Mouse (Mus musculus) forebrain, embryonic 13.5 days (tissue): Measurements from ENCODE around the gene Scfd2. TPM values are rescaled to one million over a fixed set of nuclear protein-coding genes. Genes with fewer than 3 reads are reported as not detected.

Source experiments
- ATAC-seq: fragments of 200-750 bp; cut with Nextera tagmentation; 2 replicates; pipeline ENCODE4 v1.8.0; 2017
- H3K27ac ChIP-seq: fragments of 300-500 bp; sonication (generic); 2 replicates; pipeline ENCODE4 v1.5.1; 2015; ENCODE audit warnings: inconsistent platforms, mild to moderate bottlenecking, moderate library complexity
- H3K27me3 ChIP-seq: fragments of 300-500 bp; sonication (generic); 2 replicates; pipeline ENCODE4 v1.6.1; 2015; ENCODE audit warnings: mild to moderate bottlenecking, inconsistent platforms
- H3K36me3 ChIP-seq: fragments of 300-500 bp; sonication (generic); 2 replicates; pipeline ENCODE4 v1.6.1; 2015; ENCODE audit warnings: mild to moderate bottlenecking, inconsistent platforms; ENCODE audit not compliant: poor library complexity, severe bottlenecking
- H3K4me1 ChIP-seq: fragments of 300-500 bp; sonication (generic); 2 replicates; pipeline ENCODE4 v1.6.1; 2015; ENCODE audit warnings: inconsistent platforms
- H3K4me2 ChIP-seq: fragments of 300-500 bp; sonication (generic); 2 replicates; pipeline ENCODE4 v1.6.1; 2015; ENCODE audit warnings: inconsistent platforms, mild to moderate bottlenecking, moderate library complexity
- H3K4me3 ChIP-seq: fragments of 300-500 bp; sonication (generic); 2 replicates; pipeline ENCODE4 v1.5.1; 2015; ENCODE audit warnings: mild to moderate bottlenecking, inconsistent platforms
- H3K9ac ChIP-seq: fragments of 300-500 bp; sonication (generic); 2 replicates; pipeline ENCODE4 v1.6.1; 2015; ENCODE audit warnings: mild to moderate bottlenecking, inconsistent platforms
- H3K9me3 ChIP-seq: fragments of 300-500 bp; sonication (generic); replicated peaks from 2 replicates; pipeline ENCODE4 v1.6.1; 2016; ENCODE audit warnings: inconsistent platforms
- WGBS: fragments of 180-500 bp; shearing (Covaris S2); methylation state at CpG from one replicate; pipeline ENCODE4 v1.1.7; 2015; 5-methylcytosine and 5-hydroxymethylcytosine counted together
- polyA plus RNA-seq: library from polyadenylated mRNA; unstranded; fragments of >200 nt; fragmentation: Nextera tagmentation; extraction: Ambion mirVana; gene quantifications from 2 replicates; pipeline ENCODE4 v1.2.1, GENCODE M21; 2015

Scfd2 gene
- polyA plus RNA-seq, 1 experiment from 2014 or later, result 17.9 TPM

DNA sequence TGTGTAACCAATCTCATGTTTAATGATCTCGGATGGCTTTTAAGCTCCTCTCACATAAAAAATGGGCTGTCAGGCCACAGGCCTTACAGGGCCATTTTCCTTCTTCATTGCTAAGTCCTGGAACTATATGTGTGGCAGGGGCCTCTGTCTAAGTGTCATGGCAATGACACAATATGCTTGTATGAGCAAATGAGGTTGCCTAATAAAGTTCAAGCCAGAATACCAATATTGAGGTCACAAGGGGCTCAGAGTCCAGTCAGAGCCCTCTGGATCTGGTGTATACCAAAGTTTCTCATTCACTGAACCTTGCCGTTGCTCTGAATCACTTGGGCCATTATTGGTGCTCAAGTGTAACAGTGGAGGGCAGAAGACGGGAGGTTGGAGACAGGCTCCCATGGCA is 288.9 kb downstream of the Scfd2 start:
- peaks cover 23% of the 10 kb centered on the region for H3K4me1 ChIP-seq
- H3K36me3 ChIP-seq, result no peaks in the 10 kb centered on the region
- H3K27me3 ChIP-seq, result no peaks in the 10 kb centered on the region
- no peak overlapping the region for H3K27ac ChIP-seq
- H3K9ac ChIP-seq, result no peak overlapping the region
- H3K9me3 ChIP-seq, result no peaks in the 10 kb centered on the region
- no peak overlapping the region for H3K4me3 ChIP-seq
- 75% methylated on average over 3 of the region's 3 CpGs for WGBS
- ATAC-seq, result no peak
- no peak overlapping the region for H3K4me2 ChIP-seq

DNA sequence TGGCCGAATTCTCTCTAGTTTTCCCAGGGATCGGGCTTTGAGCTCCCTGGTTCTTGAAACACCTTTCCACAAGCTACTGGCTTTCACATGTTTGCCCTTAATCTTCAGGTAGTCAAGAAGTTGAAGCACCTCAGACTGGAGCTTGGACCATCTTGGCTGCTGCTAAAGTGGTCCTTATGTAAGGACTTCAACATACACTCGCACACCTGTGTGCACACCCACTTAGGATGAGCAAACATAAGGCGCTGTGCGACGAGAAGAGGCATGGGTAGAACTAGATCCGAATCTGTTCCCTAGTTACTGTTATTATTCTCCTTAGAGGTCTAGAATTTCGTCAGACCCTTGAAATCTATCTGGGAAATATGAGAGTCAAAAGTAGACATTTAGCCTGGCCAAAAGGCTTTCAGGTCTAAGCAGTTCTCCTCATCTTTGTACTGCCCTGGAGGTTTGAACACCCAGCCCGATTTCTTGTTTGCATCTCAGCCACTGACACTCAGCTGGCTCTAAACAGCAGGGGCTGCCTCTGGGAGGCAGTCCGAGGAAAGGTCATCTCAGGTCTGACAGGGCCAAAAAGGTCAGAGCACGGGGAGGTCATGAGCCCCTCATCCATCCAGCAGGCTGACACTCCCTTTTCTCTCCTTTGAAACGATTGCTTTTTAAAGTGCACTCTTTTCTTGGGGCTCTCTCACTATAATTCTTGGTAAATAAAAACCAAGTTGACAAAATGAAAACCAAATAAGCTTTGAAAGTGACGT is 290.5 kb downstream of the Scfd2 start:
- no peak overlapping the region for H3K9ac ChIP-seq
- H3K9me3 ChIP-seq, result no peaks in the 10 kb centered on the region
- ATAC-seq, result no peak
- H3K4me1 ChIP-seq, result peaks cover 13% of the 10 kb centered on the region
- H3K27ac ChIP-seq, result no peak overlapping the region
- WGBS, result 67% methylated on average over 13 of the region's 13 CpGs
- H3K36me3 ChIP-seq, result no peaks in the 10 kb centered on the region
- H3K4me3 ChIP-seq, result no peak overlapping the region
- no peak overlapping the region for H3K4me2 ChIP-seq
- no peaks in the 10 kb centered on the region for H3K27me3 ChIP-seq

DNA sequence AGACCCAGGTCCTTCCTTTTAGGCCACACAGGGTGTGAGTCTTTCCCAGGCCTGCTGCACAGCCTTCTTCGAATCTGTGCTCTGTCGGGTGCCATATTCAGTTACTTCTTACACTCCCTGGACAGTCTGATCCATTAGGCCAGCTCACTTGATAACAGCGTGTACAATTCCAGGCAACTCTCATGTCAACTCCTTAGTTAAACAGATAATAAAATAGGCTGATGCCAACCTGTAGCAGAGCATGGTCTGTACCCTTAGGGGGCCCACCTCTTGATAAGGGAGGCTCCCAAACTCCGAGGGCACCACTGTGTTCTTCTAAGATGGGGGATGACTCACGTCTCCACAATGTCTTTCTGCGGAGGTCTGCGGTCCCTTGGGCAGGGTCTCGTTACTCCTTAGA is 291.3 kb downstream of the Scfd2 start:
- 75% methylated on average over 8 of the region's 8 CpGs for WGBS
- ATAC-seq, result no peak

DNA sequence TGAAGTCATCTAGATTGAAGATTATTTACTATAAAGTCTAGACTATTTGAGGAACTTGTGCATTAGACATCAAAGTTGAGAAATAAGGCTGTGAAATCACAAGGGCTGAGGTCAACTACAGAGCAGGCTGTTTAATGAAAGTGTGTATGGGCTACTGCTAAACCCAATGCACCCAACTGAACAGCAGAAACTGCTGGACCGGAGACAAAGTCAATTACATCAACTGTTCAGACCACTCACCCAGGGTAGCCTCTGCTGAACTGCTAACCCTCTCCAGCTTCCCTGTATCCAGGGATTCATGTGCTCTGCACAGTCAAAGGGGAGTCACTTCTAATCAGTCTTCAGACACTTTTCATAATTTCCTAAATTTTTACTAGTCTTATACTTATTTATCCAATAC is 292.2 kb downstream of the Scfd2 start:
- H3K4me1 ChIP-seq, result no peaks in the 10 kb centered on the region
- 83% methylated on average over 1 of the region's 1 CpGs for WGBS
- no peak for ATAC-seq
- no peaks in the 10 kb centered on the region for H3K36me3 ChIP-seq
- H3K27me3 ChIP-seq, result no peaks in the 10 kb centered on the region
- no peak overlapping the region for H3K4me2 ChIP-seq
- H3K9me3 ChIP-seq, result no peaks in the 10 kb centered on the region
- no peak overlapping the region for H3K4me3 ChIP-seq
- no peak overlapping the region for H3K9ac ChIP-seq
- no peak overlapping the region for H3K27ac ChIP-seq

More for the DNA sequence above, 291.3 kb downstream of the Scfd2 start:
- H3K4me1 ChIP-seq, result peaks cover 6% of the 10 kb centered on the region; the same call in 1 of the 2 replicates
- H3K27me3 ChIP-seq, result no peaks in the 10 kb centered on the region
- no peak overlapping the region for H3K9ac ChIP-seq
- no peak overlapping the region for H3K27ac ChIP-seq
- H3K4me2 ChIP-seq, result no peak overlapping the region
- no peaks in the 10 kb centered on the region for H3K36me3 ChIP-seq
- no peaks in the 10 kb centered on the region for H3K9me3 ChIP-seq
- no peak overlapping the region for H3K4me3 ChIP-seq

DNA sequence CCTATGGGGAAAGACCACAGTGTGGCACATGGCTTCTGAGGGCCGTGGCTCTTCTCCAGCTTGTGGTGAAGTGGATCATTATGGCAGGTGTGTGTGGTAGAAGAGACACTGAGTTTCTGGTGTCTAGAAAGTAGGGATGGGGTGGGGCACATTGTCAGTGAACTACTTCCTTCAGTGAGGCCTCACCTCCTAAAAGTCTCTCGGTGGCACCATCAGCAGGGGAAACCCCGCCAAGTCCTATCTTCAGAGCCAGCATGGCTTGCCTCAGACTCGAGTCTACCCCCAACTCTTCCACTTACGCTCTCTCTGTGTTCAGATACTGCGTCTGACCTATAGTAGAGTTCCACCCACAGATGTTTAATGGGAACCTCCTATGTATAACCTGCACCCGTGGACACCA is 297.8 kb downstream of the Scfd2 start:
- Histone ChIP-seq H3K9me3 (no peaks in the 10 kb centered on the region), H3K27ac (no peak overlapping the region), H3K27me3 (no peaks in the 10 kb centered on the region), H3K36me3 (no peaks in the 10 kb centered on the region), H3K4me1 (no peaks in the 10 kb centered on the region), H3K4me2 (no peak overlapping the region), H3K9ac (no peak overlapping the region), H3K4me3 (no peak overlapping the region)
- ATAC-seq, result no peak
- 91% methylated on average over 7 of the region's 7 CpGs for WGBS

DNA sequence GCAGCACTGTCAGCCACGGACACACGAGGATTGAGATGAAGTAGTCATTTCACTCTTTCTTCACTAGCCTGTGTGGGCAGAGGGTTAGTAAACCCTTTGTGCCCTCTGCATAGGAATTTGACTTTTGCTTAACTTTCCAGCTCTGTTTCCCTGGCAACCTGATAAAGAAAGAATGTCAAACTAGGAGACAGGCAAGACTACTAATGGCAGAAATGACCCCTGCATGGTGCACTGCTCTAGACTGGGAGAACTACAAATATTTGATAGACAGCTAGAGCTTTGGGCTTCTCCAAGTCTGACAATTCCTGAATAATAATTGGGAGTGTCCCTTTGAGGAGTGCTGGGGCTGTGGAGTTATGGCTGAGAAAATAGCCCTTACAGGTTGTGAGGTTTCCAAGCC is 301.0 kb downstream of the Scfd2 start:
- ATAC-seq, result no peak
- H3K9me3 ChIP-seq, result no peaks in the 10 kb centered on the region
- no peak overlapping the region for H3K27ac ChIP-seq
- no peaks in the 10 kb centered on the region for H3K27me3 ChIP-seq
- no peak overlapping the region for H3K4me3 ChIP-seq
- no peak overlapping the region for H3K4me2 ChIP-seq
- no peaks in the 10 kb centered on the region for H3K36me3 ChIP-seq
- no peak overlapping the region for H3K9ac ChIP-seq
- 54% methylated on average over 2 of the region's 2 CpGs for WGBS
- no peaks in the 10 kb centered on the region for H3K4me1 ChIP-seq

DNA sequence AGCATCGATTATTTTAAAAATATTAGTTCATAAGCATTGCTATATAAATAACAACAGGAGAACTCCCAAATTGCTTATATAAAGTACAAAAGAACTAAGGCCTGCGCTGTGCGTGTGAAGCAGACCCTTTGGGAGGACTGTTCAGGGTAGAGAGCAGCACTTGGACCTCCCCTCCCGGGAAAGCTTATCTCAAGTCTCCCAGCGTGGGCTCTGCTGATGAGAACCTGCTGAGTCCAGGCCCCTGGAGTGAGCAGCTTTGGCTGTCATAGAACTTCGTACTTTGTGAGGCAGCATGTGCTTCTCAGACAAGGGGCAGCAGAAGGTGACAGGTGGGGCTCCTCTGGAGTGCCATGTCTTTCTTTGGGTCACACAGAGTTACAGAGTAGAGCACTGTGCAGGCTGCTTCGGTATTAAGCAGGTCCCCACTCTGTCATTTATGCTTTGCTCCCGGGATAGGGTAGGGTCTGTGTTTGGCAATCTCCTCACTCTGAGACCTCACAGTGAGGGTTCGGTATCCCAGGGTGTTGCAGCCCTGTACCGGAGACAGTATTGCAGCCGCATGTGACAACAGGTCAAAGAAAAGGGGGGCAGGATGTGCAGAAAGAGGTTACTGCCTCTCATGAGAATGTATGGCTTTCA is 301.7 kb downstream of the Scfd2 start:
- Histone ChIP-seq H3K27ac (no peak overlapping the region), H3K4me2 (no peak overlapping the region), H3K4me1 (no peaks in the 10 kb centered on the region), H3K36me3 (no peaks in the 10 kb centered on the region), H3K27me3 (no peaks in the 10 kb centered on the region), H3K9ac (no peak overlapping the region), H3K9me3 (no peaks in the 10 kb centered on the region), H3K4me3 (no peak overlapping the region)
- WGBS, result 60% methylated on average over 11 of the region's 11 CpGs
- no peak for ATAC-seq

DNA sequence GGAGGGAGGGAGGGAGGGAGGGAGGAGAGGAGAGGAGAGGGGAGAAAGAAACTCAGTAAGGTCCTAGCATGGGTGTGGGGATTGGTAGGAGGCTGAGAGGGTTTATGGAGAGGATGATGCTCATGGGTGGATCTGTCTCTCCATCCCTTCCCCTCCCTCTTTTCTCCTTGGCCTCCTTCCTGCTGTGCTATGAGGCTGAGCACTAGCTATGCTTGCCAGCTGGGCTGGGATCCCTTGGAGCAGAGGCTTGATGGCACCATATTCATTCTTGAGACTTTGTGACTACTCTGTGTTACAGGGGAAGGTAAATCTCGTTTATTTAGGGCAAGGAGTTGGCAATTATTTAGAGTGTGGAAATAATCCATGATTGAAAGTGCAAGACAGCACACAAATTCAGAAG is 302.6 kb downstream of the Scfd2 start:
- Histone ChIP-seq H3K9me3 (no peaks in the 10 kb centered on the region), H3K4me2 (no peak overlapping the region), H3K27me3 (no peaks in the 10 kb centered on the region), H3K4me1 (no peaks in the 10 kb centered on the region), H3K4me3 (no peak overlapping the region), H3K27ac (no peak overlapping the region), H3K36me3 (no peaks in the 10 kb centered on the region), H3K9ac (no peak overlapping the region)
- ATAC-seq, result no peak
- 45% methylated on average over 1 of the region's 1 CpGs for WGBS

DNA sequence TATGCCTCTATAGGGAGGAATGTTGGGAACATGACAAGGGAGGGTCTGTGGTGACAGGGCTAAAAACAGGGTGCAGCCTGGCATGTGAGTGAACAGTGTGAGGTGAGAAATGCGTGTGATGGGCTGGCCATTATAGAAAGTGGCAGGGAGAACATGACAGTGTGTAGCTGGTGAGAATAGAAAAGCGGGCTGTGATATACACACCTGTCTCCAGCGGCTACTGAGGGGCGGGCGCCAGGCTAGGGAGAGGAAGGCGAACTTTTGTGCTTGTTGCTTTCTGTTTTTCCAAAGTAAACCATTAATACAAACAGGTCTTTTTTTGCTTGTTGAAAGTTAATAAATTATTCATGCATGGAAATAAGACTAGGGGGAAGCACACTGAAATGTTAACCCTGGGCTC is 304.2 kb downstream of the Scfd2 start:
- ATAC-seq, result no peak
- Histone ChIP-seq H3K4me3 (no peak overlapping the region), H3K27me3 (no peaks in the 10 kb centered on the region), H3K36me3 (no peaks in the 10 kb centered on the region), H3K9ac (no peak overlapping the region), H3K9me3 (no peaks in the 10 kb centered on the region), H3K27ac (no peak overlapping the region), H3K4me2 (no peak overlapping the region), H3K4me1 (no peaks in the 10 kb centered on the region)
- WGBS, result 91% methylated on average over 6 of the region's 6 CpGs

DNA sequence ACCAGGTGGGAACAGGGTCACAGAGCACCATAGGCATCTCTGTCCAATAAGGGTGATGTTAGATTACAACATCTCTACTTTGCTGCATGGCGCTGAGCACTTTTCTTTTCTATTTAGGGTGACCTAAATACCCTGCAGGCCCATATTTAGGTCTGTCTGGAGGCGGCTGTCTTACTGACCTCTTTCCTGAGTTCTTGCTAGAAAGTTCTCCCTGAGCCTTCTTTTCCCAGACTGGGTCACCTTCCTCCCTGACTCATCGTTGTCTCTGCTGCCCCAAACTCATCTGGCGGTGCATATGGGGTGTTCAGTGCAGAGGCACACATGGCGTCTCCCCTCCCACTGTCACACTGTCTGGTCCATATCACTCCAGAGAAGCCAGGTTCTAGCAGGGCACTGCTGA is 305.4 kb downstream of the Scfd2 start:
- Histone ChIP-seq H3K9me3 (no peaks in the 10 kb centered on the region), H3K36me3 (no peaks in the 10 kb centered on the region), H3K27me3 (no peaks in the 10 kb centered on the region), H3K4me2 (no peak overlapping the region), H3K27ac (no peak overlapping the region), H3K4me1 (no peaks in the 10 kb centered on the region), H3K9ac (no peak overlapping the region), H3K4me3 (no peak overlapping the region)
- no peak for ATAC-seq
- WGBS, result 93% methylated on average over 5 of the region's 5 CpGs

DNA sequence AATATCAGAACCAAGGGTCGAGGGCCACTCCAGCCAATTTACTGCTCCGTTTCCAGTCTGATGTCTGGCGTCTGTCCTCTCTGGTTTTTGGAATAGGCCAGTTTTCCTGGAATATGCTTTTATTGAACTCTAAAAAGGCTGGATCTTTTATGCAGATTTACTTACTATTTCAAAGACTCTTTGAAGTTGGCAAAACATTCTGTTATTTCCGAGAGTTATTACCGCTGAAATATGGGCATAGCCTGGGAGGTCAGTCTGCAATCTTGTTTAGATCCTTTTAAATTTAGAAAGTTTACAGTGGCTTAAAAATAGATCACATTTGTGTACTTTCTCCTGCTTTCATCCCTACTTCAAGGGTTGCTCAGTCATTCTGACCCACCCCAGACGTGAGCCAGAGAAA is 307.1 kb downstream of the Scfd2 start:
- Histone ChIP-seq H3K9ac (no peak overlapping the region), H3K4me3 (no peak overlapping the region), H3K27me3 (no peaks in the 10 kb centered on the region), H3K36me3 (no peaks in the 10 kb centered on the region), H3K27ac (no peak overlapping the region), H3K4me1 (no peaks in the 10 kb centered on the region), H3K4me2 (no peak overlapping the region), H3K9me3 (no peaks in the 10 kb centered on the region)
- ATAC-seq, result no peak
- 90% methylated on average over 6 of the region's 6 CpGs for WGBS

DNA sequence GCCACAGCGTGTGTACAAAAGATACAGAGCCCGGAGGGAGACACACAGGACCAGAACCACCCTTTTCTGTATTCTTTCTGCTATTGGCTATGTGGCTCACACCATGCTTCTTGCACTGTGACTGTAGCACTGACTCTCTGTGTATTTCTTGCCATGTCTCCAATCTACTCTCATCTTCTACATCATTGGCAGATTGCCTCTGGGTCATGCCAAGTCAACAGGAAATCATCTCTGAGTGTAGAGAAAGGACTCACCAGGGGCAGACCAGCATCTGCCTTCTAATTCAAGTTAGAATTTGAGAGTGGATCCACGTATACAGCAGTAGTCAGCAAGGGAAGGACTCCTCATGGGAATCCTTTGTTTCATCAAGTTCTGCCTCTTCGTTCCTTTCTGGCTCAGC is 308.9 kb downstream of the Scfd2 start:
- H3K4me3 ChIP-seq, result no peak overlapping the region
- ATAC-seq, result no peak
- WGBS, result 84% methylated on average over 4 of the region's 4 CpGs
- no peak overlapping the region for H3K9ac ChIP-seq
- H3K36me3 ChIP-seq, result no peaks in the 10 kb centered on the region
- H3K27ac ChIP-seq, result no peak overlapping the region
- no peaks in the 10 kb centered on the region for H3K9me3 ChIP-seq
- H3K4me2 ChIP-seq, result no peak overlapping the region
- no peaks in the 10 kb centered on the region for H3K27me3 ChIP-seq
- no peaks in the 10 kb centered on the region for H3K4me1 ChIP-seq

DNA sequence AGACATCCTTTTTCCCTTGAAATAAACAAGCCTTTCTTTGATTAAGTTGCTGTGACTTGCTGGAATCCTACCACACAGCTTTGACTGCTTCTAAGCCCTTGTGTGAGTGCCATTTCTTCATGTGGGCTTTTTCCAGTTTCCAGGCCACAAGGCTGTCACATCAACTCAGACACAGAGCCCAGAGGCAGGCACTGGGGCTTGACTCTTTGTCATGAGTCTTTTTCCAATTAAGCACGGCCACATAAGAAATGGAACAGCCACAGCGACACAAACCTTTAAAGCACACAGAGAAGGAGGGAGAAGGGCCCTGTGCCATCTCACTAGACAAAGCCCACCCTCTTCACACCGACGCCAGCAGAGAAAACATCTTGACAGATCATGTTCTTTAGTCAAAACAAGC is 313.0 kb downstream of the Scfd2 start:
- Histone ChIP-seq H3K27me3 (no peaks in the 10 kb centered on the region), H3K9me3 (no peaks in the 10 kb centered on the region), H3K4me3 (no peak overlapping the region), H3K27ac (no peak overlapping the region), H3K4me1 (peaks cover 14% of the 10 kb centered on the region), H3K4me2 (no peak overlapping the region), H3K9ac (no peak overlapping the region), H3K36me3 (no peaks in the 10 kb centered on the region)
- 59% methylated on average over 4 of the region's 4 CpGs for WGBS
- no peak for ATAC-seq
